Mouse (Mus musculus) midbrain, embryonic 12.5 days (tissue): Measurements from ENCODE around the gene Isg20l2. TPM values are rescaled to one million over a fixed set of nuclear protein-coding genes. Genes with fewer than 3 reads are reported as not detected.
A peak's percentile ranks its signal among the peaks of the same experiment; 100 is the strongest.

Source experiments
- ATAC-seq: fragments of 200-750 bp; cut with Nextera tagmentation; 2 replicates; pipeline ENCODE4 v1.8.0; 2017; ENCODE audit warnings: low read depth, moderate TSS enrichment, moderate library complexity; ENCODE audit not compliant: low FRiP score
- H3K27ac ChIP-seq: fragments of 300-500 bp; sonication (generic); replicated peaks from 2 replicates; pipeline ENCODE4 v1.5.1; 2016; ENCODE audit warnings: mild to moderate bottlenecking
- H3K27me3 ChIP-seq: fragments of 300-500 bp; sonication (generic); 2 replicates; pipeline ENCODE4 v1.6.1; 2016; ENCODE audit warnings: mild to moderate bottlenecking
- H3K36me3 ChIP-seq: fragments of 300-500 bp; sonication (generic); 2 replicates; pipeline ENCODE4 v1.6.1; 2016
- H3K4me1 ChIP-seq: fragments of 300-500 bp; sonication (generic); 2 replicates; pipeline ENCODE4 v1.6.1; 2016
- H3K4me2 ChIP-seq: fragments of 300-500 bp; sonication (generic); replicated peaks from 2 replicates; pipeline ENCODE4 v1.6.1; 2016; ENCODE audit warnings: mild to moderate bottlenecking, moderate library complexity
- H3K4me3 ChIP-seq: fragments of 300-500 bp; sonication (generic); 2 replicates; pipeline ENCODE4 v1.5.1; 2016; ENCODE audit warnings: mild to moderate bottlenecking
- H3K9ac ChIP-seq: fragments of 300-500 bp; sonication (generic); replicated peaks from 2 replicates; pipeline ENCODE4 v1.6.1; 2016; ENCODE audit warnings: mild to moderate bottlenecking, moderate library complexity
- H3K9me3 ChIP-seq: fragments of 300-500 bp; sonication (generic); 2 replicates; pipeline ENCODE4 v1.6.1; 2016; ENCODE audit warnings: mild to moderate bottlenecking
- WGBS: fragments of 180-500 bp; shearing (Covaris S2); methylation state at CpG from one replicate; pipeline ENCODE4 v1.1.7; 2016; 5-methylcytosine and 5-hydroxymethylcytosine counted together
- polyA plus RNA-seq: library from polyadenylated mRNA; unstranded; fragments of >200 nt; fragmentation: Nextera tagmentation; extraction: Ambion mirVana; gene quantifications from 2 replicates; pipeline ENCODE4 v1.2.1, GENCODE M21; 2016

Gene Isg20l2
- polyA plus RNA-seq, 1 experiment from 2014 or later, result 79.0 TPM

DNA sequence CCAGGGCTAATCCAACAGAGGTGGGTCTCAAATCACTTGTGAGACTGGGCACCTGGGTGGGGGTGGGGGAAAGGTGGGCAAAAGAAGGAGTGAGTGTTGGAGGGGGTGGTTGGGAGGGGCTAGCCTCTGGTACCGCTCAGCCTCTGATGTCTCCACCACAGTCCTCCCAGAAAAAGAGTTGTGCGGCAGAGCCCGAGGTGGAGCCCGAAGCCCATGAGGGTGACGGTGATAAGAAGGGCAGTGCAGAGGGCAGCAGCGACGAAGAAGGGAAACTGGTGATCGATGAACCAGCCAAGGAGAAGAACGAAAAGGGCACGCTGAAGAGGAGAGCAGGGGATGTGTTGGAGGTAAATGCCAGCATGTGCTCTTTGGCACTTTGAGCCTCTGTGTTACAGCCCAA, 16.2 kb upstream of the Isg20l2 start:
- Histone ChIP-seq H3K27ac (no peak overlapping the region), H3K27me3 (no peaks in the 10 kb centered on the region), H3K4me2 (no peak overlapping the region), H3K9ac (no peak overlapping the region), H3K9me3 (no peaks in the 10 kb centered on the region), H3K4me1 (peaks cover 26% of the 10 kb centered on the region), H3K4me3 (no peak overlapping the region), H3K36me3 (peaks cover 49% of the 10 kb centered on the region)
- whole genome bisulfite sequencing, result 97% methylated on average over 10 of the region's 10 CpGs
- ATAC-seq, result no peak

DNA sequence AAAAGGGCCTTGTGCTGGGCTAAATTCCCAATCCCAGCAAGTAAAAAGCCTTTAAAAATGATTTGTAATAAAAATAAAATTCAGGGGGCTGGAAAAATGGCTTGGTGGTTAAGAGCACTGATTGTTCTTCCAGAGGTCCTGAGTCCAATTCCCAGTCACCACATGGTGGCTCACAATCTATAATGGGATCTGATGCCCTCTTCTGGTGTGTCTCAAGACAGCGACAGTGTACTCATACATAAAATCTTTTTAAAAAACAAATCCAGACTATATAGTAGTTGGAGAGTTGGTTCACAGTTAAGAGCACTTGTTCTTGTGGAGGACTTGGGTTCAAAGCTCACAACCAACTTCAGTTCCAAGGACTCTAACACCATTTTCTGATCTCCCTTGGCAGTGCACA, 13.1 kb upstream of the Isg20l2 start:
- ATAC-seq, result no peak
- H3K9me3 ChIP-seq, result no peaks in the 10 kb centered on the region
- H3K4me1 ChIP-seq, result peaks cover 12% of the 10 kb centered on the region
- WGBS, result 93% methylated on average over 1 of the region's 1 CpGs
- H3K27ac ChIP-seq, result no peak overlapping the region
- no peaks in the 10 kb centered on the region for H3K27me3 ChIP-seq
- no peak overlapping the region for H3K4me2 ChIP-seq
- H3K4me3 ChIP-seq, result no peak overlapping the region
- no peak overlapping the region for H3K9ac ChIP-seq
- peaks cover 50% of the 10 kb centered on the region for H3K36me3 ChIP-seq

DNA sequence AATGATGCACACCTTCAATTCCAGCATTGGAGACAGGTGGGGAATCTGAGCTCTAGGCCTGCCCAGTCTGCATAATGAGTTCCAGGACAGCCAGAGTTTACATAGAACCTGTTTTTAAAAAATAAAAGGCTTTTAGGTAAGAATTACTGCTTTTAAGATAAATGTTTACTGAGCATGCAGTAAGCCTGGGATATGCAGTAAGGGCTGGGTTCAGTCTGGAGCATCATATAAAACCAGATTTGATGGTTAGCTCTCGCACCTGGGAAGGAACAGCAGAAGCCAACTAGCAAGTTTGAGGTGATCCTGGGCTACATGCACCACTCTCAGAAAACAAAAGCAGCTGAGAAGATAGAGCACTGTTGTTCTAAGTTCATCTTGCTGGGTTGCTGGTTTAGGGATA, 11.6 kb upstream of the Isg20l2 start:
- Histone ChIP-seq H3K9ac (no peak overlapping the region), H3K4me1 (peaks cover 12% of the 10 kb centered on the region), H3K36me3 (peaks cover 56% of the 10 kb centered on the region), H3K27ac (no peak overlapping the region), H3K4me2 (no peak overlapping the region; the same call in 1 of the 2 replicates), H3K4me3 (no peak overlapping the region), H3K9me3 (no peaks in the 10 kb centered on the region), H3K27me3 (no peaks in the 10 kb centered on the region)
- 100% methylated on average over 1 of the region's 1 CpGs for WGBS
- ATAC-seq, result no peak; the same call in 1 of the 2 replicates

DNA sequence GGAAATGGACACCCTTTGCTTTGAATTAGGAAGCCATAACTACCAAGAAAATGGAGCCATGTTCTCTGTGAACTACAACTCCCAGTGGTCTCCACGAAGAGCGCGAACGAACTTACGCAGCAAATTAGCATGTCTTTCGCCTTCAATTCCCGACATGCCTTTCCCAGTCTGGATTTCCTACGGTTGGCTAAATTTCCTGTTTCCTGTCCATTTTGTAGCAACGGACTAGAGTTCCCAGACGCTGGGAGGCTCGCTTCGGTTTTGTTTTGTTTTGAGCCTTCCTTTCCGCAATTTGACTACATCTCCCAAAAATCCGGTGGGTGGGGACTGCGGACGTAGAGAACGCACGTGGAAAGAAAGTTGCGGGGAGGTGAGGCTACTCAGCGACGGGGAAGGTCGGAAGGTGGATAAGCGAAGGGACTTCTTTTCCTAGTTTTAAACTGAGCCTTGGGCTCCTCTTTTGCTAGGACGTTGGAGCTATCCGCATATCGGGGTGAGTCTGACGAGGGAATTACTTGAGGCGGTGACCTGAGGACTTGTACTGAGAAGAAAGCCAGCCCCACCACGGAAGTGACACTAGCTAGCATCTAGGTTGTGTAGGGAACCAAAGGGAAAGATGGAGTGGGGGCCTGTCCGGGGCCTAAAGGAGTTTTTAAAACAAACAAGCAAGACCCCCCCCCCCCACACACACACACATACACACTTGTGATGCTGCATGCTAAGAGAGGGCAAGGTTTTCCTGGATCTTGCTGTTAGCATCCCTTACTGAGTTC, 10.6 kb upstream of the Isg20l2 start, which contains the start of gene Mrpl24:
TSS of gene Mrpl24 (plus strand) at position 171 of the 773 bp plus-strand sequence.
- H3K27ac ChIP-seq, result peak within 1 kb of the TSS; percentile 71
- H3K4me3 ChIP-seq, result peak within 1 kb of the TSS; percentile 77
- no peaks in the 10 kb centered on the region for H3K27me3 ChIP-seq
- peaks cover 12% of the 10 kb centered on the region for H3K4me1 ChIP-seq
- H3K4me2 ChIP-seq, result peak within 1 kb of the TSS; percentile 93
- ATAC-seq, result peak; percentile 77
- H3K9me3 ChIP-seq, result no peaks in the 10 kb centered on the region
- H3K9ac ChIP-seq, result peak within 1 kb of the TSS; percentile 76
- peaks cover 56% of the 10 kb centered on the region for H3K36me3 ChIP-seq
- under 1% methylated on average over 30 of the region's 30 CpGs for WGBS

DNA sequence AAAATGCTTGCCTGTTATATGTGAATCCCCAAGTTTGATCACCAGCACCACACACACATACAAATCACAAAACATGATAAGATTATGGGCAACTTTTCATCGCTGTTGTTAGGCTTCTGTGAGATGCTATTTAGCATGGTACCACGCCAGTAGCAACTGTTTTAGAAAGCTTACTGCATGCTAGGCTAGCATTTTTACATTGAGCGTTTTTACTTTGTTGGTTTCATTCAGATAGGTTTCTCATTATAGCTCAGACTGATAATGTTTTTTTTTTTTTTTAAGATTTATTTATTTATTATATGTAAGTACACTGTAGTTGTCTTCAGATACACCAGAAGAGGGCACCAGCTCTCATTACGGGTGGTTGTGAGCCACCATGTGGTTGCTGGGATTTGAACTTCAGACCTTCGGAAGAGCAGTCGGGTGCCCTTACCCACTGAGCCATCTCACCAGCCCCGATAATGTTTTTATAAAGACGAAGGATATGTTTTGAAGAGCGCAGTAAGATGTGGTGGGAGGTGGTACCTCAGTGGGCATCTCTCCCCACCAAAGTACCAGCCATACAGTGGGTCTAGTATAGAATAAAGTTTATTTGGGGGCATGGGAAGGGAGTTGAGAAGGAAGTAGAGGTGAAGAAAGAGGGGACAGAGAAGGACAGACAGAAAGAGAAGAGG, 9.7 kb upstream of the Isg20l2 start:
- no peaks in the 10 kb centered on the region for H3K9me3 ChIP-seq
- H3K4me2 ChIP-seq, result peak overlapping the region; percentile 93
- peak overlapping the region; percentile 77 for H3K4me3 ChIP-seq
- peaks cover 56% of the 10 kb centered on the region for H3K36me3 ChIP-seq
- H3K9ac ChIP-seq, result peak overlapping the region; percentile 76
- H3K27me3 ChIP-seq, result no peaks in the 10 kb centered on the region
- no peak overlapping the region for H3K27ac ChIP-seq
- no peak for ATAC-seq
- peaks cover 12% of the 10 kb centered on the region for H3K4me1 ChIP-seq
- 69% methylated on average over 9 of the region's 9 CpGs for WGBS

DNA sequence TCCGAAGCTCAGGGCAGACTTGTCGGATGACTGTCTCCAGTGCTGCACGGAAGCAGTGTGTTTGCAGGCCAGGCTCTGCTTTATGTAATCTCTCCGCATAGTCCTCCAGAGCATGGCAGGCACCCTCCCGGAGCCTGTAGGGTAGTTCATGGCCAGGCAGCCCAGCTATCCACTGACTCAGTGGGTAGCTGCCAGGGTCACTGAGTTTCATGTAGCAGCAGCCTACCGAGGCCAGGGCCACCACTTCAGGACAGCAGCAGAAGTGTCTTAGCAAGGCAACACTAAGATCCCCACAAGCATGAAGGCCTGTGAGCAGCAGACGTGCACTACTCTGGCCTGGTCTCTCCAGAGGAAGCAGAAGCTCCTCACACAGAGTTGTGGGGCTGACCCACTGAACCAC, 5.1 kb upstream of the Isg20l2 start:
- H3K9me3 ChIP-seq, result no peaks in the 10 kb centered on the region
- H3K4me2 ChIP-seq, result no peak overlapping the region
- no peak overlapping the region for H3K4me3 ChIP-seq
- H3K9ac ChIP-seq, result no peak overlapping the region
- no peak overlapping the region for H3K27ac ChIP-seq
- H3K27me3 ChIP-seq, result no peaks in the 10 kb centered on the region
- WGBS, result 88% methylated on average over 7 of the region's 7 CpGs
- H3K36me3 ChIP-seq, result peaks cover 55% of the 10 kb centered on the region
- peaks cover 18% of the 10 kb centered on the region for H3K4me1 ChIP-seq
- ATAC-seq, result no peak

DNA sequence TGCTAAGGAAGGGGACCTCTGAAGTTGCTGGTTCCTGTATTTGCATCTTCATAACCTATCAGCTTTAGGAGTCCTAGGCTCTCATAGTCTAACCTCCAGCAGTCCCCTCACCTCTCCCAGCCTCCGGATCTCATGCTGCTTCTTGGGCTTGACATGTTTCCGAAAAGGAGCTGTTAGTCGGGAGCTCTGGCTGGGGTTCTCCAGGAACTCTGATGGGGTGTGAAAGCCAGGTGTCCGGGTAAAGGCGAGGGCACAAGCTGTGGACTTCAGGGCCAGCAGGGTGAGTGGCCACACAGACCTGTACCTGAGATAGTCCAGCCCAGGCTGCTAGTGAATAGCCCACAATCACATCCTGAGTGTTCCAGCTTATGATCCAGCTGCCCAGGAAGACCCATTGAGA, 2.7 kb upstream of the Isg20l2 start:
- H3K9ac ChIP-seq, result no peak overlapping the region
- H3K4me3 ChIP-seq, result no peak overlapping the region
- H3K4me1 ChIP-seq, result peaks cover 24% of the 10 kb centered on the region
- 91% methylated on average over 5 of the region's 5 CpGs for WGBS
- H3K4me2 ChIP-seq, result no peak overlapping the region
- H3K27me3 ChIP-seq, result no peaks in the 10 kb centered on the region
- peaks cover 61% of the 10 kb centered on the region for H3K36me3 ChIP-seq
- H3K9me3 ChIP-seq, result no peaks in the 10 kb centered on the region
- H3K27ac ChIP-seq, result no peak overlapping the region
- ATAC-seq, result no peak

DNA sequence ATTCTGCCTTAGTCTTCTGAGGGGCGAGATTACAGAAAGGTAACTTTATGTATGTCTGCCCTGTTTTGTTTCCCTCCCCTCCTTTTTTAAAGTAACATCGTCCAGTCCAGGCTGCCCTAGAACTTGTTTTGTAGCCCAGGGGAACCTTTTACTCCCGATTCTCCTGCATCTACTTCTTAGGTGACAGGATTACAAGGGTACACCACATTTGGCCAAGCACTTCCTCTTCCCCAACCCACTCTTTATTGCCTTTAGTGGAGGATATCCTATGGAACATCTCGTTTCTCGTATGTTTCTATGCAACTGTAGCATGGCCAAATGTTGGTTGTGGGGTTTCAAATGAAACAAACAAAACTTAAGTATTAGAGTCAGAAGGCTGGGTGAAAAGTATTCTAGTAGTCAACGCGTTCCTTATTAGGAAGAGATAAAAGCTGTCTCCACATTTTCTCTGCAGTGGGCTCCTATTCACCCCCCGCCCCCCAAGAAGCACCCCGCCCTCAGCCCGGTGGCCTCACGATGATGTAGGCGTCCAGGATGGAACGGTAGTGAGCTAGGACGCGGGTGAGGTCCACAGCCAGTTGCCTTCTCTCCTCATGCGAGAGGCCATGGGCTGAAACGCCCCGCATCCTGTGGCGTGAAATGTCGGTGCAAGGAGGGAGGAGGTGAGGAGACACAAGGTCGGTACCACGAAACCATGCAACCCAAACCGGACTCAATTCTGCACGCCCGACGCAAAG, 605 bp upstream of the Isg20l2 start:
- Histone ChIP-seq H3K27ac (peak overlapping the region; percentile 87), H3K4me2 (peak overlapping the region; percentile 84)
- peak; percentile 72 for ATAC-seq

DNA sequence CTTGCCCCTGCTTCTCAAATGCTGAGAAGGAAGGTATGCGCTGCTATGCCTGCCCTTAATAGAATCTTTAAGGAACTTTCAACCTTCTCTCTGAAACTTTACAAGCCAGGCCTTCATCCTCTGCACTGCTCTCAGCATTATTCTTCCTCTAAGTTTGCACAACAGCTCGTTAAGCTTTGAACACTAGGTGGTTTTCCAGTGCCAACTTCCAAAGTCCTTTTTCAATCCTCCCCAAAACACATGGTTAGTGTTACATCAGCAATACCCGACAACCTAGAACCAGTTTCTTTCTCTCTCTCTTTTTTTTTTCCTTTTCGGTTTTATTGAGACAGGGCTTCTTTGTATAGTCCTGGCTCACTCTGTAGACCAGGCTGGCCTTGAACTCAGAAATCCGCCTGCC, 3.9 kb downstream of the Isg20l2 start:
- no peaks in the 10 kb centered on the region for H3K9me3 ChIP-seq
- ATAC-seq, result no peak
- WGBS, result 92% methylated on average over 5 of the region's 5 CpGs
- H3K27ac ChIP-seq, result no peak overlapping the region
- H3K27me3 ChIP-seq, result no peaks in the 10 kb centered on the region
- peaks cover 56% of the 10 kb centered on the region for H3K36me3 ChIP-seq
- no peak overlapping the region for H3K4me3 ChIP-seq
- H3K4me1 ChIP-seq, result peaks cover 39% of the 10 kb centered on the region
- no peak overlapping the region for H3K4me2 ChIP-seq
- H3K9ac ChIP-seq, result no peak overlapping the region

More for the DNA sequence above, 605 bp upstream of the Isg20l2 start:
- H3K4me3 ChIP-seq, result peak overlapping the region; percentile 99
- H3K36me3 ChIP-seq, result peaks cover 56% of the 10 kb centered on the region
- peak overlapping the region; percentile 91 for H3K9ac ChIP-seq
- no peaks in the 10 kb centered on the region for H3K9me3 ChIP-seq
- H3K27me3 ChIP-seq, result no peaks in the 10 kb centered on the region
- H3K4me1 ChIP-seq, result peaks cover 31% of the 10 kb centered on the region
- 9% methylated on average over 26 of the region's 26 CpGs for WGBS

DNA sequence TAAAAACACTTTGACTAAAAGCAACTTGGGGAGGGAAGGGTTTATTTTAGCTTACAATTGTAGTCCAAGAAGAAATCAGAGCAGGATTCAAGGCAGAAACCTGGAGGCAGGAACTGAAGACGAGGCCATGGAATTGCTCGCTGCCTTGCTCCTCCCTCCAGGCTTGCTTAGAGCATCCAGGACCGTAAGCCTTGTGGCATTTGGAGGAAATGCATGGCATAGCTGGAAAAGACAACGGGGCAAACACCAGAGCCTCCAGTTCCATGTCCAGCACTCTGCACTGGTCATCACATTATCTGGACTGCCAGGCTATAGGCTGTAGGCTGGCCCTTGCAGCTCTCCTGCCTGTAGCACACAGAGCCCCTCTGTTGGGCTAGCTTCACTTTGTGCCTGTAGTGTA, 4.4 kb downstream of the Isg20l2 start:
- H3K9ac ChIP-seq, result no peak overlapping the region
- no peaks in the 10 kb centered on the region for H3K9me3 ChIP-seq
- H3K4me1 ChIP-seq, result peaks cover 34% of the 10 kb centered on the region
- WGBS, result 71% methylated on average over 4 of the region's 4 CpGs
- H3K27ac ChIP-seq, result 0 out of 2 replicates have a peak overlapping the region, but pooled peaks have one; percentile 2
- no peak for ATAC-seq
- H3K27me3 ChIP-seq, result no peaks in the 10 kb centered on the region
- H3K4me3 ChIP-seq, result no peak overlapping the region
- peaks cover 60% of the 10 kb centered on the region for H3K36me3 ChIP-seq
- H3K4me2 ChIP-seq, result no peak overlapping the region; the same call in 1 of the 2 replicates

DNA sequence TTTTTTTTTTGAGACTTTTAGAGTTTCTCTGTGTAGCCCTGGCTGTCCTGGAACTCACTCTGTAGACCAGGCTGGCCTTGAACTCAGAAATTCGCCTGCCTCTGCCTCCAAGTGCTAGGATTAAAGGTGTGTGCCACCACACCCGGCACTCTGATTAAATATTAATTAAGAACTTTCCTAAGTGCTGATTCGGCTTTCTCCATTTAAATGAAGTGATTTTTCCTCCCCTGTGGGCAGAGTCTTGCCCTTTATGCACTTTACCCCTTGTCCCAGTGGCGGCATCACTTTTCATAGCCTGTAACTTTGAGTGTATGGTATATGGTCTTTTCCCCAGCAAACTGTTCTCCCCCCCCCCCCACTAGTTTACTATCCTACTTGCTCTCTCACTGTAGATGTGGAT, 5.1 kb downstream of the Isg20l2 start:
- Histone ChIP-seq H3K4me2 (no peak overlapping the region), H3K36me3 (peaks cover 67% of the 10 kb centered on the region), H3K4me3 (no peak overlapping the region), H3K27ac (no peak overlapping the region), H3K4me1 (peaks cover 33% of the 10 kb centered on the region), H3K9ac (no peak overlapping the region), H3K9me3 (no peaks in the 10 kb centered on the region), H3K27me3 (no peaks in the 10 kb centered on the region)
- ATAC-seq, result no peak
- 83% methylated on average over 4 of the region's 4 CpGs for WGBS

DNA sequence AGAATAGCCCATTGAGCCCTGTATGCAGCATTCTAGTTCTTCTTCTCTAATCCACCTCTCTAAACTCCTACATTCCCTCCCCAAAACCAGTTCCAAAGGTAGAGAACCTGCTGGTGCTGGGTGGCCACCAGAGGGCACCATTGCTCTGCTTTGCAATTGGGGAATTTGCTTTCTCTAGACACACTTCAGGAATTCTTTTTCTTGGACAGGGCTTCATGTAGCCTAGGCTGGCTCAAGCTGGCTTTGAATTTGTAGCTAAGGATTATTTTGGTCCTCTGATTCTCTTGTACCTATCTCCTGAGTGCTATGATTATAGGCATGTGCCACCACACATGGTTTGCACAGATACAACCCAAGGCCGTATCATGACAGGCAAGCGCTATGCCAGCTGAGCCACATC, 5.7 kb downstream of the Isg20l2 start:
- peaks cover 72% of the 10 kb centered on the region for H3K36me3 ChIP-seq
- peaks cover 32% of the 10 kb centered on the region for H3K4me1 ChIP-seq
- no peak overlapping the region for H3K4me3 ChIP-seq
- H3K9ac ChIP-seq, result no peak overlapping the region
- no peaks in the 10 kb centered on the region for H3K9me3 ChIP-seq
- peak; percentile 62; the same call in 1 of the 2 replicates for ATAC-seq
- WGBS, result 93% methylated on average over 2 of the region's 2 CpGs
- H3K4me2 ChIP-seq, result no peak overlapping the region
- no peaks in the 10 kb centered on the region for H3K27me3 ChIP-seq
- H3K27ac ChIP-seq, result no peak overlapping the region
